In genomic region chr9:45795722-45796121, GRCm38 (mm10) we compare ENCODE assay signal across 16 mouse cellular contexts. TPM values are rescaled to one million over a fixed set of nuclear protein-coding genes. Genes with fewer than 3 reads are reported as not detected.
DNase-seq lines count a peak whose midpoint lies in the region; ATAC-seq lines count a peak whose summit lies in the region.
"Had no signal": no experiment of that assay in that cellular context is flagged by ENCODE, and none has a peak within 500 bp of the region (broad histone marks: within the 10 kb centered on the region; RNA-seq: fewer than 3 reads in every experiment).

No protein-coding gene starts in this region.

- no peak overlapping the region for H3K4me2 ChIP-seq in hindbrain, embryonic 16.5 days (ENCODE audit: low read length)
- H3K4me2 ChIP-seq: hindbrain, embryonic 12.5 days; intestine, embryonic 15.5 days; lung, embryonic 14.5 days; neural tube, embryonic 13.5 days had no signal

- 81% methylated on average over 5 of the region's 5 CpGs for WGBS in hindbrain, embryonic 16.5 days

- peak; percentile 57 for DNase-seq in gastrocnemius, adult 18-20 months (ENCODE audit: low spot score)
- DNase-seq in gastrocnemius, postnatal 10 days = no peak
- peak; percentile 73 for DNase-seq in 3134 (ENCODE audit: extremely low read depth, insufficient read length, low spot score)
- peak; percentile 85 for DNase-seq in fibroblast of lung, adult 2 months (ENCODE audit: low read depth)
- peak; percentile 23 for DNase-seq in lung, postnatal 14 days
- no peak for DNase-seq in cerebellum, adult 8-10 months
- no peak for DNase-seq in thymus, postnatal 14 days
- DNase-seq: cerebellum, adult 11-12 months; liver; lung, embryonic 14.5 days had no signal

- H3K4me1 ChIP-seq in hindbrain, embryonic 16.5 days (ENCODE audit: control insufficient read depth, insufficient read depth, low read depth, low read length) = peaks cover 21% of the 10 kb centered on the region

- 0 out of 2 replicates have a peak, but pooled peaks cover 2% of the 10 kb centered on the region for H3K36me3 ChIP-seq in hindbrain, embryonic 16.5 days (ENCODE audit: control insufficient read depth, insufficient read depth, low read length)

- no peaks in the 10 kb centered on the region for H3K27me3 ChIP-seq in hindbrain, embryonic 16.5 days (replicated peaks; ENCODE audit: control insufficient read depth, insufficient read depth, low read length)
- H3K27me3 ChIP-seq: hindbrain, embryonic 12.5 days; intestine, embryonic 15.5 days; neural tube, embryonic 13.5 days had no signal

- H3K9me3 ChIP-seq in hindbrain, embryonic 16.5 days (ENCODE audit: control insufficient read depth, low read length) = no peaks in the 10 kb centered on the region
- H3K9me3 ChIP-seq: hindbrain, embryonic 12.5 days; intestine, embryonic 15.5 days; midbrain, embryonic 10.5 days; neural tube, embryonic 13.5 days had no signal

- H3K4me3 ChIP-seq in hindbrain, embryonic 16.5 days (ENCODE audit: low read length) = no peak overlapping the region
- H3K4me3 ChIP-seq: hindbrain, embryonic 12.5 days; intestine, embryonic 15.5 days; midbrain, embryonic 10.5 days; neural tube, embryonic 13.5 days had no signal

- H3K9ac ChIP-seq in hindbrain, embryonic 16.5 days (ENCODE audit: low read depth, low read length) = no peak overlapping the region
- H3K9ac ChIP-seq: hindbrain, embryonic 12.5 days; intestine, embryonic 15.5 days; lung, embryonic 14.5 days; neural tube, embryonic 13.5 days had no signal

- no peak for ATAC-seq in hindbrain, embryonic 16.5 days
- ATAC-seq: intestine, embryonic 15.5 days had no signal

- H3K27ac ChIP-seq in hindbrain, embryonic 16.5 days (ENCODE audit: low read depth, low read length) = no peak overlapping the region
- H3K27ac ChIP-seq: hindbrain, embryonic 12.5 days; intestine, embryonic 15.5 days; kidney, postnatal 0 days; midbrain, embryonic 10.5 days; neural tube, embryonic 13.5 days had no signal

RNA-seq across cellular contexts. Expression of gene Cep164, which starts 32.8 kb away (rescaled TPM):
- total RNA-seq in gastrocnemius, adult 18-20 months (2021) = 1 to 10 TPM; 2.4 to 2.6 TPM
- 1 to 10 TPM; 3.3 to 7.2 TPM for total RNA-seq in gastrocnemius, postnatal 10 days (2021)
- polyA plus RNA-seq in hindbrain, embryonic 16.5 days (2015; fragmentation: Nextera tagmentation; extraction: Ambion mirVana) = 12.2 TPM in 2 replicates

RNA-seq across cellular contexts. Expression of gene Bace1, which starts 42.7 kb away (rescaled TPM):
- 10 to 100 TPM; 35.6 to 37.1 TPM for total RNA-seq in gastrocnemius, adult 18-20 months (2021)
- 10 to 100 TPM; 41.8 to 43.4 TPM for total RNA-seq in gastrocnemius, postnatal 10 days (2021)
- 42.9 and 52.0 TPM in 2 replicates for polyA plus RNA-seq in hindbrain, embryonic 16.5 days (2015; fragmentation: Nextera tagmentation; extraction: Ambion mirVana)

Comparison
In these comparisons a context has a peak if more than half of its experiments do, and no peak if none do; other contexts are left out.
1. DNase-seq: peak in gastrocnemius, adult 18-20 months (single experiment), 3134 (single experiment), fibroblast of lung, adult 2 months (single experiment) and lung, postnatal 14 days (single experiment); none in gastrocnemius, postnatal 10 days (single experiment), cerebellum, adult 8-10 months (single experiment) and thymus, postnatal 14 days (single experiment).